Mouse (Mus musculus): Measurements from ENCODE around the gene Apba2.

DNA sequence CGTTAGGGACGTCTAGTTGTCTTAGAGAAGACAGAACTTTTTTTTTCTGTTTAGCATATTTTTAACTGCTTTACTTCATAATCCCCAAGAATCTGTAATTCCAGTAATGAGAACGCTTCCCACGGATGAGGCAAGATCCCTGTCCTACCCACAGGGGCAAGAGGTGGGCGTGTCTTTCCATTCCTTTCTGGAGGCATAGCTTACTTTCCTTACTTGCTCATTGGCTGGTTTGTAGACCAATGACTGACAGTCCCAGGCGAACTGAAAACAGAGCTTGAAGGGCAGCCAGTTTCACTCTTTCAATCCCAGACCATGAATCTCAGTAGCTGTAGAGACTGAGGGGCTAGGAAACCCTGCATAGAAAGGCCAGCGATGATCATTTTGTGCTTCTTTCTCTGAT, 68.2 kb downstream of the Apba2 start:
- TF ChIP-seq CTCF (IDR thresholded peaks at IDR 0.05; ENCODE audit: insufficient read depth, low read depth, low read length) (no peak), POLR2A (IDR thresholded peaks at IDR 0.05; ENCODE audit: insufficient read depth, low read depth, low read length) (no peak)

All from olfactory bulb, adult 2 months (tissue).